Mouse (Mus musculus) lung, embryonic 16.5 days (tissue): ENCODE data around the gene Luc7l3. TPM values are rescaled to one million over a fixed set of nuclear protein-coding genes. Genes with fewer than 3 reads are reported as not detected.

Experiments used
- ATAC-seq: fragments of 200-750 bp; cut with Nextera tagmentation; 2 replicates; pipeline ENCODE4 v1.8.0; 2017; ENCODE audit warnings: low read depth, mild to moderate bottlenecking, moderate library complexity
- H3K27ac ChIP-seq: fragments of 300-500 bp; sonication (generic); 2 replicates; pipeline ENCODE4 v1.5.1; 2014; ENCODE audit warnings: mild to moderate bottlenecking, control low read depth, low read length
- H3K27me3 ChIP-seq: fragments of 300-500 bp; sonication (generic); 2 replicates; pipeline ENCODE4 v1.6.1; 2014; ENCODE audit warnings: low read depth, low read length, mixed read lengths; ENCODE audit not compliant: control insufficient read depth, insufficient read depth
- H3K36me3 ChIP-seq: fragments of 300-500 bp; sonication (generic); 2 replicates; pipeline ENCODE4 v1.6.1; 2014; ENCODE audit warnings: low read length; ENCODE audit not compliant: control insufficient read depth, insufficient read depth
- H3K4me1 ChIP-seq: fragments of 300-500 bp; sonication (generic); replicated peaks from 2 replicates; pipeline ENCODE4 v1.6.1; 2014; ENCODE audit warnings: low read length, mixed read lengths; ENCODE audit not compliant: control insufficient read depth, insufficient read depth
- H3K4me2 ChIP-seq: fragments of 300-500 bp; sonication (generic); 2 replicates; pipeline ENCODE4 v1.6.1; 2014; ENCODE audit warnings: low read depth, low read length, control low read depth
- H3K4me3 ChIP-seq: fragments of 300-500 bp; sonication (generic); 2 replicates; pipeline ENCODE4 v1.5.1; 2014; ENCODE audit warnings: mild to moderate bottlenecking, low read length, control low read depth
- H3K9ac ChIP-seq: fragments of 300-500 bp; sonication (generic); 2 replicates; pipeline ENCODE4 v1.6.1; 2014; ENCODE audit warnings: low read length, control low read depth
- H3K9me3 ChIP-seq: fragments of 300-500 bp; sonication (generic); 2 replicates; pipeline ENCODE4 v1.6.1; 2016; ENCODE audit warnings: low read length; ENCODE audit not compliant: control insufficient read depth
- WGBS: fragments of 180-500 bp; shearing (Covaris S2); extraction: QIAGEN DNeasy Blood & Tissue Kit; methylation state at CpG from one replicate; pipeline ENCODE4 v1.1.7; 2014; 5-methylcytosine and 5-hydroxymethylcytosine counted together
- polyA plus RNA-seq: library from polyadenylated mRNA; unstranded; fragments of >200 nt; fragmentation: Nextera tagmentation; extraction: Ambion mirVana; gene quantifications from 2 replicates; pipeline ENCODE4 v1.2.1, GENCODE M21; 2015

The Luc7l3 gene
- polyA plus RNA-seq, result 99.0 and 105 TPM in 2 replicates

GRCm38 (mm10) chr11:94321931-94322400 is at the start of gene Luc7l3:
Gene Luc7l3, minus strand, starts transcription at chr11:94321988.
- peaks cover 3% of the 10 kb centered on the region; the same call in 1 of the 2 replicates for H3K36me3 ChIP-seq
- peak within 1 kb of the TSS; percentile 63 for H3K4me2 ChIP-seq
- no peaks in the 10 kb centered on the region for H3K9me3 ChIP-seq
- peak; percentile 98 for ATAC-seq
- peak within 1 kb of the TSS; percentile 98 for H3K9ac ChIP-seq
- H3K27ac ChIP-seq, result peak within 1 kb of the TSS; percentile 97
- H3K27me3 ChIP-seq, result no peaks in the 10 kb centered on the region
- peaks cover 33% of the 10 kb centered on the region for H3K4me1 ChIP-seq
- H3K4me3 ChIP-seq, result peak within 1 kb of the TSS; percentile 83
- WGBS, result 0% methylated on average over 24 of the region's 36 CpGs

GRCm38 (mm10) chr11:94370809-94371208 is 49.0 kb upstream of the Luc7l3 start:
- 4% methylated on average over 5 of the region's 5 CpGs for WGBS
- ATAC-seq, result peak; percentile 38; the same call in 1 of the 2 replicates
- no peaks in the 10 kb centered on the region for H3K4me1 ChIP-seq

GRCm38 (mm10) chr11:94369981-94370380 is 48.2 kb upstream of the Luc7l3 start:
- Histone ChIP-seq H3K27me3 (no peaks in the 10 kb centered on the region; the same call in 1 of the 2 replicates), H3K36me3 (no peaks in the 10 kb centered on the region), H3K9me3 (no peaks in the 10 kb centered on the region), H3K9ac (no peak overlapping the region), H3K4me1 (0 out of 2 replicates have a peak, but pooled peaks cover 2% of the 10 kb centered on the region), H3K27ac (no peak overlapping the region), H3K4me2 (no peak overlapping the region), H3K4me3 (no peak overlapping the region)
- WGBS, result 72% methylated on average over 6 of the region's 6 CpGs
- no peak for ATAC-seq

More at GRCm38 (mm10) chr11:94370809-94371208, 49.0 kb upstream of the Luc7l3 start:
- Histone ChIP-seq H3K9ac (no peak overlapping the region), H3K36me3 (no peaks in the 10 kb centered on the region), H3K4me2 (no peak overlapping the region), H3K9me3 (no peaks in the 10 kb centered on the region), H3K4me3 (no peak overlapping the region), H3K27me3 (no peaks in the 10 kb centered on the region; the same call in 1 of the 2 replicates), H3K27ac (no peak overlapping the region)

- H3K27ac ChIP-seq, result no peak overlapping the region
- peaks cover 8% of the 10 kb centered on the region; the same call in 1 of the 2 replicates for H3K4me1 ChIP-seq
- WGBS, result 39% methylated on average over 3 of the region's 3 CpGs
- no peaks in the 10 kb centered on the region for H3K27me3 ChIP-seq
- peak; percentile 62 for ATAC-seq
- no peaks in the 10 kb centered on the region for H3K9me3 ChIP-seq
- H3K4me2 ChIP-seq, result no peak overlapping the region
- H3K9ac ChIP-seq, result no peak overlapping the region
- H3K4me3 ChIP-seq, result no peak overlapping the region
- no peaks in the 10 kb centered on the region for H3K36me3 ChIP-seq
Observed at GRCm38 (mm10) chr11:94365340-94365739, 43.6 kb upstream of the Luc7l3 start.

GRCm38 (mm10) chr11:94363690-94364089 is 41.9 kb upstream of the Luc7l3 start:
- Histone ChIP-seq H3K27me3 (no peaks in the 10 kb centered on the region), H3K9me3 (no peaks in the 10 kb centered on the region), H3K4me3 (no peak overlapping the region), H3K4me1 (peaks cover 8% of the 10 kb centered on the region; the same call in 1 of the 2 replicates), H3K36me3 (no peaks in the 10 kb centered on the region), H3K4me2 (no peak overlapping the region), H3K27ac (no peak overlapping the region), H3K9ac (no peak overlapping the region)
- ATAC-seq, result peak; percentile 34; the same call in 1 of the 2 replicates
- WGBS, result 64% methylated on average over 7 of the region's 7 CpGs

GRCm38 (mm10) chr11:94362101-94362500 is 40.3 kb upstream of the Luc7l3 start:
- H3K9me3 ChIP-seq, result no peaks in the 10 kb centered on the region
- peaks cover 8% of the 10 kb centered on the region; the same call in 1 of the 2 replicates for H3K4me1 ChIP-seq
- H3K9ac ChIP-seq, result no peak overlapping the region
- no peaks in the 10 kb centered on the region for H3K36me3 ChIP-seq
- ATAC-seq, result no peak
- no peak overlapping the region for H3K4me2 ChIP-seq
- H3K27me3 ChIP-seq, result no peaks in the 10 kb centered on the region
- no peak overlapping the region for H3K4me3 ChIP-seq
- H3K27ac ChIP-seq, result no peak overlapping the region
- WGBS, result 88% methylated on average over 5 of the region's 5 CpGs

GRCm38 (mm10) chr11:94361166-94361870 is 39.5 kb upstream of the Luc7l3 start:
- WGBS, result 88% methylated on average over 14 of the region's 14 CpGs

GRCm38 (mm10) chr11:94359168-94359567 is 37.4 kb upstream of the Luc7l3 start:
- 91% methylated on average over 12 of the region's 12 CpGs for WGBS
- H3K4me2 ChIP-seq, result no peak overlapping the region
- no peaks in the 10 kb centered on the region for H3K36me3 ChIP-seq
- H3K9me3 ChIP-seq, result no peaks in the 10 kb centered on the region
- no peak for ATAC-seq
- H3K4me1 ChIP-seq, result peaks cover 6% of the 10 kb centered on the region; the same call in 1 of the 2 replicates
- H3K27me3 ChIP-seq, result no peaks in the 10 kb centered on the region; the same call in 1 of the 2 replicates
- H3K27ac ChIP-seq, result no peak overlapping the region
- H3K4me3 ChIP-seq, result no peak overlapping the region
- H3K9ac ChIP-seq, result no peak overlapping the region

More at GRCm38 (mm10) chr11:94361166-94361870, 39.5 kb upstream of the Luc7l3 start:
- no peak overlapping the region for H3K27ac ChIP-seq
- no peak for ATAC-seq
- H3K36me3 ChIP-seq, result no peaks in the 10 kb centered on the region
- H3K9ac ChIP-seq, result no peak overlapping the region
- H3K4me1 ChIP-seq, result peaks cover 8% of the 10 kb centered on the region; the same call in 1 of the 2 replicates
- no peaks in the 10 kb centered on the region for H3K27me3 ChIP-seq
- H3K9me3 ChIP-seq, result no peaks in the 10 kb centered on the region
- H3K4me2 ChIP-seq, result no peak overlapping the region
- no peak overlapping the region for H3K4me3 ChIP-seq

- no peaks in the 10 kb centered on the region for H3K9me3 ChIP-seq
- H3K36me3 ChIP-seq, result no peaks in the 10 kb centered on the region
- H3K9ac ChIP-seq, result no peak overlapping the region
- no peak overlapping the region for H3K4me3 ChIP-seq
- no peak overlapping the region for H3K27ac ChIP-seq
- no peak overlapping the region for H3K4me2 ChIP-seq
- no peaks in the 10 kb centered on the region for H3K4me1 ChIP-seq
- no peaks in the 10 kb centered on the region; the same call in 1 of the 2 replicates for H3K27me3 ChIP-seq
- WGBS, result 68% methylated on average over 9 of the region's 9 CpGs
- ATAC-seq, result no peak
Observed at GRCm38 (mm10) chr11:94355521-94356217, 33.9 kb upstream of the Luc7l3 start.
